Mouse (Mus musculus) lung, adult 2 months (tissue): ENCODE measurements around the gene Fkbp7. TPM values are rescaled to one million over a fixed set of nuclear protein-coding genes. Genes with fewer than 3 reads are reported as not detected.
A peak's percentile ranks its signal among the peaks of the same experiment; 100 is the strongest.
"Not testable (repeated sequence)": the region's sequence is repeated elsewhere in the genome, so short reads cannot be mapped to it uniquely, and the experiment has no call there.

ENCODE experiments used
- DNase-seq: peaks from one replicate; pipeline ENCODE4 v3.0.0; 2022
- H3K4me1 ChIP-seq: fragments of 200-500 bp; 2 replicates; pipeline ENCODE4 v1.6.1; 2011; ENCODE audit warnings: low read length; ENCODE audit not compliant: control insufficient read depth, insufficient read depth
- H3K4me3 ChIP-seq: fragments of 200-500 bp; replicated peaks from 2 replicates; pipeline ENCODE3; 2011; ENCODE audit warnings: low read depth, mild to moderate bottlenecking, control low read depth, low read length; ENCODE audit errors: extremely low read depth
- CTCF ChIP-seq: fragments of 200-500 bp; IDR thresholded peaks from 2 replicates; pipeline ENCODE4 v1.5.1; 2011; ENCODE audit warnings: mild to moderate bottlenecking, low read length, control low read depth; ENCODE audit not compliant: insufficient read depth
- POLR2A ChIP-seq: fragments of 200-500 bp; IDR thresholded peaks from 2 replicates; pipeline ENCODE4 v1.6.1; 2011; ENCODE audit warnings: low read depth, mild to moderate bottlenecking, control low read depth, low read length, borderline replicate concordance; ENCODE audit errors: extremely low read depth
- WGBS: fragments of 180-500 bp; shearing (Covaris S2); methylation state at CpG from one replicate; pipeline ENCODE4 v1.1.7; 2018; 5-methylcytosine and 5-hydroxymethylcytosine counted together
- polyA plus RNA-seq: library from polyadenylated mRNA; depleted of rRNA; stranded (reverse); fragments of >200 nt; gene quantifications from 2 replicates; pipeline ENCODE4 v1.2.3, GENCODE M21; 2012; rRNA removed

Fkbp7 gene
- polyA plus RNA-seq, 1 experiment = 8.4 TPM

DNA sequence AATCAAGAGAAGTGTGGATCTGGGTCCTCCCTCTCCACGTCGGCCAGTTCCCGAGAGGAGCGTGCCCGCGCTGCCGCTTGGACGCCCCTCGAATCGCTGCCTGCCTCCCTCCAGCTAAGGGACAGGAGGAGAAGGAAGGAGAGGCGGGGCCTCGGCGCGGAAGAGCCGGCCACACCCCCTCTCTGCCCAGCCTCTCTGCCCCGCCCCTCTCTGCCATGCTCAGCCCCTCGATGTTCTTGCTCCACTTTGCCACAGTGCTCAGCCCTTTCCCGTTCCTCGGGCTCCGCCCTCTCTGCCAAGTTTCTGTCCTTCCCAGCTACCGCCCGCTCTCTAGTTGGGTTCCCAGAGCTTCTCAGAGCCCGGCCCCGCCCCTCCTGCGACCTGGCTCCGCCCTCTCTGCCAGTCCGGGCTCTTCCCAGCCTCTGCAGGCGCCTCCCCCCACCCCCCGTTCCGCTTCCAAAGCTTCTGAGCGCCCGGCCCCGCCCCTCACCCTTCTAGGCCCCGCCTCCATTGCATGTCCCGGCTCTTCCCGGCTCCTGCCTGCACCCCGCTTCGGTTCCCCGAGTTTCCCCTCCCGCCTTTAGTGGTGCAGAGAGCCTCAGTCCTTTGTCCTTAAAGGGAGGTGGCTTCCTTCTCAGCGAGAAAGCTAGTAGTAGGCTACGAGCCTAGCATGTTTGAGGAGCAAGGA lies 24.9 kb downstream of the Fkbp7 start, which contains the start of the genes Prkra and Pjvk:
TSS of gene Prkra (minus strand) at position 133 of the 688 bp plus-strand sequence.
TSS of gene Pjvk (plus strand) at position 594 of the 688 bp plus-strand sequence.
- WGBS = under 1% methylated on average over 41 of the region's 42 CpGs
- TF ChIP-seq CTCF = no peak
- TF ChIP-seq POLR2A = peak; percentile 73; the same call in 1 of the 2 replicates
- DNase-seq = peak; percentile 98
- Histone ChIP-seq H3K4me1 (peaks cover 4% of the 10 kb centered on the region; the same call in 1 of the 2 replicates), H3K4me3 (peak within 1 kb of the TSS; percentile 81)

DNA sequence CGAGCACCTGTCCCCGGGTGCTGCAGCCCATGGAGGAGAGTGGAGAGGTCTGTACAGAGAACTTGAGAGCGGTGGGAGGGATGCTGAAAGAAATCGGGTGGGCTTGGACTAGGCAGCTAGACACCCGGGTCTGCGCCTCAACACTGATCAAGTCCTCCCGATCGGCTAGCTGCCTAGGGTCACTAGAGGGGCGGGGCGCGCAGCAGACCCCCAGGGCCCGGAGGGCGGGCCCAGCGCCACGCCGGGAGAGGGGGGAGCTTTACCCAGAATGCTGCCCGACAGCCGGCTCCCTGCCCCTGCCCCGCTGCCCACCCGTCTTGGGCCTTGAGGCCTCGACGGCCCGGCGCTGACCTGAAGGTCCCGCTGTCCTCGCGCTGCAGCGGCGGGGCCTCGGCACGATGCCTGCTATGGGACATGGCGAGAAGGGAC lies 25.5 kb downstream of the Fkbp7 start:
- no peak for TF ChIP-seq POLR2A
- no peak for TF ChIP-seq CTCF
- H3K4me3 ChIP-seq = peak overlapping the region; percentile 81
- no peak for DNase-seq
- peaks cover 4% of the 10 kb centered on the region; the same call in 1 of the 2 replicates for H3K4me1 ChIP-seq
- 3% methylated on average over 32 of the region's 32 CpGs for WGBS

DNA sequence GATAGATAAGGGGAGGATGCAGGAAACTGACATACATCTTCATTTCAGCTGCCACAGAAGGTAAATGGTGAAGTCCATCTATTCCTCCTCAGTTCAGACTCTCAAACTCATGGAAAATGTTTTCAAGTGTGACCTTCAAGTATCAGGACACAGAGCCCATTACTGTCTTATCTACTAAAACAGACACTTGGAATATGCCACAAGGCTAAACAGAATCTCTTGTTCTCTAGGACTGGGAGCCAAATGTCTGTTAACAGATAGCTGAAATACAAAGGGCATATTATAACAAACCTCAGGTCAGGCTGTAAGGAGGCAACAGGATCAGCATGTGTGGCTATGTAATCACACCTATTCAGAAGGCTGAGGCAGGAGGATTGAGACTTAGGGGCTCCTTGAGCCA lies 29.1 kb downstream of the Fkbp7 start:
- peaks cover 4% of the 10 kb centered on the region; the same call in 1 of the 2 replicates for H3K4me1 ChIP-seq
- DNase-seq = no peak
- no peak for TF ChIP-seq POLR2A
- no peak for TF ChIP-seq CTCF
- H3K4me3 ChIP-seq = no peak overlapping the region

DNA sequence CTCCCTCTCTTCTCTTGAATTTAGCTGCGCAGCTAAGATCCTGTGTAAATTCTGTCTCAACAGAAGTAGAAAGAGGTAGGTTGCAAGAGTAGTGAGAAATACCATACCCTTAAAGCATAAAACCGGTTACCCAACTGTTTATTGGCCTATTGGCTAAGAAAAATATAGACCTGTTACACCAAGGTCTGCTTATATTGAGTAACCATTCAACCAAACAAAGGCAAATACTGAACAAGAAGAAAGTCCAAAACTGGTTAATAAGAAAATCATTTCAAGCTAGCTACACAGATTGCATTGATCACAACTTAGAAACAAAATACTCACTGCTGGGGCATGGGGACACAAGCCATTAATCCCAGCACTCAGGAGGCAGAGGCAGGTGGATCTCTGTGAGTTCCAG lies 33.3 kb downstream of the Fkbp7 start:
- DNase-seq = no peak
- no peaks in the 10 kb centered on the region for H3K4me1 ChIP-seq
- TF ChIP-seq POLR2A (no peak), CTCF (no peak)
- WGBS = 98% methylated on average over 2 of the region's 2 CpGs
- no peak overlapping the region for H3K4me3 ChIP-seq

DNA sequence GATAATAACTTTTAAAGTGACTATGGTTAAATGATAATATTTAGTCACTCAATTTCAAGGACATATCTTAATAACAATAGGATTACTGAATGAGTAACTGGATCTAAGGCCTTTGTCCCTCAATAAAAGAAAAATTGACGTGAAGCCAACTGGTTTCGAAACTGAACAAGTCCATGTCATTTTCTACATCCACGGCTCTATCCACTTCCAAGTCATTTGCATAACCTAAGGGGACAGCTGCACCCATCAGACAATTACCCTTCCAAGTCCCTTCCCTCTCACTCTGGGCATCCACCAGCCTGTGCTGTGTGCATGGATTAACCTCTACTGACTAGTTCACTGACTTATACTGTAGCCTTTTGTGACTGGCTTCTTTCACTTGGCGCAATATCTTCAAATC lies 41.3 kb downstream of the Fkbp7 start:
- DNase-seq = no peak
- TF ChIP-seq CTCF = no peak
- TF ChIP-seq POLR2A = no peak

DNA sequence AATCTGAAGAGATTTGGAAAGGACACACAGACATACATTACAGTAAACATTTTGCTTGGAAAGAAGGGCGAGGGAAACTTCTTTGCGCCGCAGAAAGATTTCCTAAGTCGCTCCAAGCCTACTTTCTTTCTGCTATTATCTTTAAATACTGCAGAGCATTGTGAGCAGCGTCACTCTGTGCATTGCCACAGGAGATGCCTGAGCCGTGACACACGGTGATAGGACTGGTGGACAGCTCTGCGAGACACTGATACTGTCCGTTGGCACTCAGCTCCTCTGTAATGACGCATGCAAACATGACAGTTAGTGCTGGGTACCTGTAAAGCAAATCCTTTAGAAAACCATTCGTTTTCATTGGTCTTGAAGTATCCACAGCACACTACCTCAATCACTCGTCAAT lies 42.6 kb downstream of the Fkbp7 start:
- Histone ChIP-seq H3K4me3 (no peak overlapping the region), H3K4me1 (no peaks in the 10 kb centered on the region)
- 89% methylated on average over 12 of the region's 12 CpGs for WGBS
- TF ChIP-seq POLR2A = no peak
- TF ChIP-seq CTCF = no peak
- no peak for DNase-seq

More for the DNA sequence above, 41.3 kb downstream of the Fkbp7 start:
- WGBS = 83% methylated on average over 4 of the region's 4 CpGs
- Histone ChIP-seq H3K4me3 (no peak overlapping the region), H3K4me1 (no peaks in the 10 kb centered on the region)

DNA sequence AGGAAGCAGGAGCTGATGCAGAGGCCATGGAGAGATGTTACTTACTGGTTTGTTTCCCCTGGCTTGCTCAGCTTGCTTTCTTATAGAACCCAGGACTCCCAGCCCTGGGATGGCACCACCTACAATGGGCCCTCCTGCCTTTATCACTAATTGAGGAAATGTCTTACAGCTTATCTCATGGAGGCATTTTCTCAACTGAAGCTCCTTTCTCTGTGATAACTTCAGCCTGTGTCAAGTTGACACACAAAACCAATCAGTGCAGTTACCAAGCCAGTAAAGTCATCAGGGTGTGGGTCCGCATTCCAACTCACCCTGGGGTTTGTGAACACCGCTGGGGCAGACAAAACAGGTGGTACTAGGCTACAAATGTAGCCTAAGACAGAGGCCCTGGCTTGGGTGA lies 50.6 kb downstream of the Fkbp7 start:
- not testable (repeated sequence) for H3K4me1 ChIP-seq, H3K4me3 ChIP-seq
- WGBS = 98% methylated on average over 2 of the region's 2 CpGs

DNA sequence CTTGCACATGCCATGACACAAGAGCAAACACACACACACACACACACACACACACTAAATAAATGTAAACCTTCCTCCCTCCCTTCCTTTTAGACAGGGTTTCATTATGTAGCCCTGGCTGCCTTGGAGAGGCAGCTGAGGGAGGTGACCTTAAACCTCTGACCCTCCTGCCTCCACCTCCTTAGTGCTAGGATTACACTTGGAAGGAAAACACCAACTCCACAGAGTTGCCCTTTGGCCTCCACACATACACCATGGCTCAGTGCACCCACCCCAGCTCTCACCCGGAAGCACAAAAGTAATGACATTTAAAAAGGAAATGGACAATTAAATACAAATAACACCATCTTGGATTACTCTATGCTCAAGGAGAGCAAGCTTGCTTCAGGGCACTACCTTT lies 51.2 kb downstream of the Fkbp7 start:
- TF ChIP-seq CTCF = no peak
- no peak for TF ChIP-seq POLR2A
- Histone ChIP-seq H3K4me1 (no peaks in the 10 kb centered on the region), H3K4me3 (no peak overlapping the region)
- 70% methylated on average over 1 of the region's 1 CpGs for WGBS
- no peak for DNase-seq

More for the DNA sequence above, 50.6 kb downstream of the Fkbp7 start:
- not testable (repeated sequence) for DNase-seq

DNA sequence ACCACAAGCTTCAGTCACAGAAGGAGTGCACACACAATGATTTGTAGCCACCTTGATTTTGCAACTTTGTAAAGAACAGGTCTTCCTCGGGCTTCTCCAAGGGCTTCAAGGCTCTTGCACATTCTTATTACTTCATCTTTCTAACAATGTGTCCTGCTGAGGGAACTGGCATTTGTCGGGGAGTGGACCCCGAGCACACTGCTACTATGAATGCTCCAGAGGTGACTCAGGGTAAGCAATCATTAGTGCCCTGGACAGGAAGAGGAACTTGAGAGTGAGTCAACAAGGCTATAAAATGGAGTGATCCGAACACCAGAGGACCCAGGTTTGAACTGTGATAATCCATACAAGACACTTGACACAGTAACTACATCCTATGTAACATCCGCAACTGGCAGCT lies 52.7 kb downstream of the Fkbp7 start:
- no peak overlapping the region for H3K4me3 ChIP-seq
- 62% methylated on average over 5 of the region's 5 CpGs for WGBS
- no peak for DNase-seq
- no peak for TF ChIP-seq POLR2A
- TF ChIP-seq CTCF = no peak
- H3K4me1 ChIP-seq = no peaks in the 10 kb centered on the region

DNA sequence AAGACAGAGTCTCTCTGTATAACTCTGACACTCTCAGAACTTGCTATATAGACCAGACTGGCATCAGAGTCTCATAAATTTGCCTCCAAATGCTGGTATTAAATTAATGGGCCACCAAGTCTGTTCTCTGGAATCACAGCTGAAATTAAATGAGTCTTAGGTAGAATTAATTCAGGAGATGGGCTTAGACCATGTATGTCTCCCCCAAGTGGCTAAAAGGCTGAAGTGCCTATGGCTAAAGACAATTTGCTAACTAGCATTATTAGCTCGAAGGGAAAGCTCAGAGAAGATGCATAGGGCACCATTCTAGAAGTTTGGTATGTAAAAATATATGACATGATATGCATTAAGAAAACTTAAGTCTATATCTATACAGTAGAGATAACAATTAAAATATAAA lies 54.8 kb downstream of the Fkbp7 start:
- WGBS = 33% methylated on average over 1 of the region's 1 CpGs
- Histone ChIP-seq H3K4me3 (no peak overlapping the region), H3K4me1 (no peaks in the 10 kb centered on the region)
- no peak for TF ChIP-seq CTCF
- TF ChIP-seq POLR2A = no peak
- no peak for DNase-seq

Other genes with a start within 250 kb of the Fkbp7 start
- 11.2 and 11.6 TPM in 2 replicates for gene Prkra, start 25.1 kb downstream of the Fkbp7 start, polyA plus RNA-seq
- gene Pjvk, start 24.6 kb downstream of the Fkbp7 start, polyA plus RNA-seq = not detected in 2 replicates
- 17.3 and 23.0 TPM in 2 replicates for gene Plekha3, start 2.2 kb upstream of the Fkbp7 start, polyA plus RNA-seq